Mouse (Mus musculus) spleen, adult 12 weeks (tissue): ENCODE results near the gene Usp27x.

Experiments
- DNase-seq: peaks from one replicate; pipeline ENCODE4 v3.0.0; 2022; ENCODE audit warnings: low spot score

Gene Usp27x

DNA sequence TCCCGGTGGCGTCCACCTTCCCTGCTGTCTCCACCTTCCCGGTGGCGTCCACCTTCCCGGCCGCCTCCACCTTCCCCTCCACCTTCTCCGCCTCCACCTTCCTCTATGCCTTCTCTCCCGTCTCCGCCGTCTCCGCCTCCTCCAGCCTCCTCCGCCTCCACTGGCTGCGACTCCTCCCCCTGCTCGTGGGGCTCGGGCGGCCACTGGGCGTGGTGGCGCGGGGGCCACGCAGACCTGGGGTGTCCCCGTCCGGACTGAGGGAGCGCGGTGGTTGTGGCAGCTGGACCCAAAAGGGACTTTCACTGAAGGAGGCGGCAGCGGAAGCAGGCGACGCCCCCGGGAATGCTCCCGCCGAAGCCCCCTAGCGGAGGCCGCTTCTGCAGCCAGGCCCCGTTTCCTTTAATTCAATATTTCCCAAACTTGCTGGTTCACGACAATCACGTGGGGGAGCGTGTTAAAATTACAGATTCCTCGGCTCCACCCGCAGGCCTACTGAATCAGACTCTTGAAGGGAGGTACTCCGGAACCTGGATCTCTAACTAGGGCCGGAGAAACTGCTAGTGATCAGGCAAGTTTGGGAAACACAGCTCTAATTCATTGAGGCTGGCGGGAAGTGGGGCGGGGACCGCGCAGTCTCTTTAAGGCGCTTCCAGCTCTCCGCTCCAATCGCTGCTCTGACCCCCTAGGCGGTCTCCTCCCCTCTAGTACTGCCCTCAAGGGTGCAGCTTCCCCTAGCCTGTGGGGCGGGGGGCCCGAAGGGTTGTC lies at the start of gene Usp27x:
Gene Usp27x (minus strand): TSS at position 115 of the 765 bp plus-strand sequence.
- peak; percentile 42 for DNase-seq

DNA sequence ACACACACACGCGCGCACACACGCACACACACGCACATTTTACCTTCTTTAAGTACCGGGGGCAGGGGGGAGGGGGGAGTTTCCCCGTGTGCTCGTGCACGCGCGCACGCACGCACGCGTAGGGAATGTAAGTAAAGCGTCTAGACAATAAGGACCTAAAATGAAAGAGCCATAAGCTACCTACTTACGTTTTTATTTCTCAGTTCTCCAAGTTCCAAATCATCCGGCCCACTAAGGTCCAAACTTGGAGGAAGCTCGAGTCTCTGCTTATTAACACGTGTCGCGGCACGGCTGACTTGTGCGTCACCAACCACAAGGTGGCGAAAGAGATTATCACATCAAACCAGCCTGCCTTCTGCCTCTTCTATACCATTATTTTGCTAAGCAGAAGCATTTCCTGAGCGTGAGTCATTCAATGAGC lies 47.1 kb upstream of the Usp27x start:
- peak; percentile 28 for DNase-seq

DNA sequence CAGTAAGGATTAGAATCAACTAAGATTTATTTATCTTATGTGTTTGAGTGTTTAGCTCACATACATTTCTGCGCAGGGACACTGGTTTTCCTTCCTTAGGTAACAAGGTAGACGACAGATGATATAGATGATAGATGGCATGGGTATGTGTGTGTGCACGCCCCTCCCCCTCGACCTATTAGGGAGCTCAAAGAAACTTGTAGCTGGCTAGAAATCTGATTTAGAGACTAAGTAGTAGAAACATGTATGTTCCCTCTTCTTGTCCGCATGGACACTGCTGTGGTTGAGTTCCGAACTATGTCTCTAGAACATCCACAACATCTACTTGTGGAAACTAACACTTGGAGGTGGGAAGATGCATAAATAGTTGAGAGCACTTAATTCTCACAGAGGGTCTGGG lies 46.5 kb upstream of the Usp27x start:
- DNase-seq, result no peak

DNA sequence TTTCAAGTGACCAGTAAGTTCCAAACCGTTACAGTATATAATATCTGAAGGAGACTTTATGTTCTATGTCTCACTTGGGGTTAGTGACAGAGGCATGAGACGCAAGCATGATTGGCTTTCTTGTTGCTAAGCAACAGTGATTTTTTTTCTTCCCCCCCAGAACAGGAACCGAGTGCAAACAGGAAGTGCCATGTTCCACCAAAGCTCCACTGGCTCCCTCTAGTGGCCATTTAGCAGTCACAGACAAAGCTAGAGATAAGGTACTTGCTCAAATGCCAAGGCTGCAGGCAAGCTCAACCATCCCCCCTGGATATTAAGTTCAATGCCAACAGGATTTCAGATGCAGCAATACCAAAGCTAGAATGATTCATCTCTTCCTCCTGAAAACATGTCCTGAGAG lies 45.4 kb upstream of the Usp27x start:
- peak; percentile 26 for DNase-seq

DNA sequence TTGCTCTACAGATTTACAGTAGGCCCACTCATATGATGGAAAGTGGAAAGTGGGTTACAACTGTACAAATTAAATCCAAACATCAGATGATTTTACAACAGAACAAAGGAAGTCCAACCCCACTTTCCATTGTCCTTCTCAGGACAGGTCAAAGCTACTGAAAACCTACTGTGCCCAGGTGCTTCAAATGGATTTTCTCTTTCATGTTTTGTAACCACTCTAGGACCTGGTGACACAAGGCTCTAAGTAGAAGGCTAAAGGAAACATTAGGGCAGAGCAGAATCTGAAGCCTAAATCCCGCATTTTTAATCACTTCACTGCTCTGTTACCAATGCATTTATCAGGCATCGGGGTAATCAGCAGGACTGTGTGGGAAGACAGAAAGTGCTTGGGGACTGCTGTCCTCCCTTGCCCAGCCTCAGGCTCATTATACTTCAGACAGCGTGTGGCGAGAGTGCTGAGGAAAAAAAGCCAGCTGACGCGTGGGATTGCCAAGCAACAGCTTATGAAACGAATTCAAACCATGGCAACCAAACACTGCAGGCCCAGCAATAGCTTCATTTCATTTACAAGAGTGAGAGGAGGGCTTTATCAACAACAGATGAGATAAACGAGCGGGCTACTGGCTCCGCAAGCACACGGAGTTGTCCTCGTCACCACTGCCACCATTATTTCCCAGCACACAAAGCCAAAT lies 40.7 kb upstream of the Usp27x start:
- no peak for DNase-seq

DNA sequence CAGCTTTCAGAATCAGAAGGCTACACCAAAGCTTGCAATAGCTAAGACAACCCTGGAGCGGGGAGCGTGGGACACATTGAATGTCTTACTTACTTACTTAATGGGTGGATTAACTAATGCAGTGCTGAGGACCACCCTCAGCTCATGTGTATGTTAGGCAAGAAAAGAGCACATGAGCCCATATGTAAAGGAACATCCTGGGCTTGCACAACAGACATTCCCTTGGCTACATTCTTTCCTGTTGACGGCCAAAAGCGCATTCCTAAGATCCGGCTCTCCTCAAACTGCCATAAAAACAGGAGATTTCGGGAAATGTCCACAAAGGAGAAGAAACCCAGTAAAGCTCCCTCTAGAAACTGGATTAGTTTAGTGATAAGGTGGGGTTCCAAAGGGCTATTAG lies 39.7 kb upstream of the Usp27x start:
- DNase-seq, result no peak

DNA sequence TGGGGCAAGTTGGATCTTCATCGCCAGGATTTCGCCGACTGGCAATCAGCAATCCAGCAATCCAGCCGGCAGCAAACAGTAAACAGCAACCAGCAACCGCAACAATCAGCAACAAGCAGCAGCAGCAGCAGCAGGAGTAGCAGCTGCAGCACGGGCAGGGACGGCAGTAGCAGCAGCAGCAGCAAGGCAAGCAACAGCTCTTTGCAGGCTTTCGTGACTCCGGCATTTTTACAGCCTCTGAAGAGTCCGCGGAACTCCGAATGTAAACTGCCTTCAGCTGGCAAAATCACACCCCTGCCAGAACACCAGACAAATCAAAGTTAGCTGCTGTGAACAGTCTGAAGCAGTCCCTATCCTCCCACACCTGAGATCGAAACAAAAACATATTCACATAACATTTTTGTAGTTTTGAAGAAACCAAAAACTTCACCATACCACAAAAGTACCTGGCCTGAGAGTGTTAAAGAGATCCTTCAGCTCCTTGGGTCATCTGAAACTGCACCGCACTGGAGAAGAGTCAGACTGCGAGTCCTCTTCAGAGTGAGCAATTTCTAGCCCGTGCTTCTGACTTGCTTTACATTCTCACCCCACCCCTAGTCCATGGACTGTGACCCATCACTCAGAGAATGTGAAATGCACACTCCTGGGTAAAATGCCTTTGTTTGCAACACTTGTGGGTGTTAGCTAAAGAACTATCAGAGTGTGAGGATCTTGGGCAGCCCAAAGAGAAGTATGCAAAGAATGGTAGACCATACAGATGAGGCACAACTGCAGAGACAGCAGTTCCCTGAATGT lies 36.8 kb upstream of the Usp27x start:
- DNase-seq, result no peak

DNA sequence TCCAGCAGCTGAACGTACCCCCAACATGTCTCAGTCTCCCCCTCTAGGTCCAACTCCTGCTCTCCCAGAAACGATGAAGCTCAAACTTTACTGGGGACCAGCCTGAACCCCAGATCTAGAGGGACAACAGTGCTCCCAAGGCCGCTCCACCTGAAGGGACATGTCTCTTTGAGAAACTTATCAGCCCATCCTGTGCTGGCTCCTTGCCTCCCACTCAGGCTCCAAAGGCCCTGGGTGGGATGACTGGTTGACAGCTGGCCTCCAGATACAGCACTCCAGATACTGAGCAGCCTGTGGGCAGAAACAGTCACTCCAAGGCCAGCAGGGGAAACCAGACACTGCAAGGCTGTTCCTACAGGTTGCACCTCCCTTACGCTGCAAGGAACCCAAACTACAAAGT lies 956 bp upstream of the Usp27x start:
- DNase-seq, result no peak

DNA sequence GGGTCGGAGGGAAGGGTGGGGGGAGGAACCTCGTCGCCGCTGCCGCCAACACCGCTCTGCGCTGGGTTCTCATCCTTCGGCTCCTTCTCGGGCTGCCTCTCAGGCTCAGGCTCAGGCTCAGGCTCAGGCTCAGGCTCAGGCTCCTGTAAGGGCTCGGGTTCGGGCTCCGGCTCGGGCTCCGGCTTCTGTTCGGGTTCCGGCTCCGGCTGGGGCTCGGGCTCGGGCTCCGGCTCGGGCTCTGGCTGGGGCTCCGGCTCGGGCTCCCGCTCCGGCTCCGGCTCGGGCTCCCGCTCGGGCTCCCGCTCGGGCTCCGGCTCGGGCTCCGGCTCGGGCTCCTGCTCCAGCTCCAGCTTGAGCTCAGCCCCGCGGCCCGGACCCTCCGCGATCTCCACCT lies 311 bp downstream of the Usp27x start:
- no peak for DNase-seq

DNA sequence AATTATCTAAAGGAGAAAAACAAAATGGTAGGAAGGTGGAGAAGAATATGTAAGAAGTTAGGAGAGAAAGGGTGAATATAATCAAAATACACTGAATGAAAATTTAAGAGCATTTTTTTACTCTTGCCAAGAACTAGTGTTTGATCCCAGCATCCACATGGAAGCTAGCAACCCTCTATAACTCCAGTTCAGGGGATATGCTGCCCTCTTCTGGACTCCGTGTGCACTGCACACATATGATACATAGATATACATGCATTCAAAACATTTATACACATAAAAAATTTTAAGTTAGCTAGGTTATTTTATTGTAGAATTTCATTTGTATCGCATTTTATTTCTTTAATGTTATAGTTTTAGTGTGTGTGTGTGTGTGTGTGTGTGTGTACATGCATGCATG lies 50.2 kb downstream of the Usp27x start:
- DNase-seq, result no peak

DNA sequence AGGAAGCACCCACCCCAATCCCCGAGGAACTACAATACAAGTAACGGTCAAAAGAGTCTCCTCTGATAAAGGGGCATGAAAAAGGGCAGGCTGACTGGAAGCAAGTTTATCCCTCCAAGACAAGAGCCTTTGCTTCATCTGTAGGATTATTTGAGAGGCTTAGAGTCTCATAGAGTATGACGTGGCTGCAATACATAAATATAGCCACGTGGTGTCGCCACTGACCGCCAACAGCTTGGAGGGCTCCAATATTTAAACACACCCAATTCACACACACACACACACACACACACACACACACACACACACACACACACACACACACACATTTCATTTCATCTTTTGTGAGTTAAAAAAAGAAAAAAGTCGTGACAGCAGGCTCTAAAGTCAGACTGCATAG lies 53.3 kb downstream of the Usp27x start:
- no peak for DNase-seq
